Comparison of ENCODE assay signal across 12 mouse cellular contexts in the genomic region with DNA sequence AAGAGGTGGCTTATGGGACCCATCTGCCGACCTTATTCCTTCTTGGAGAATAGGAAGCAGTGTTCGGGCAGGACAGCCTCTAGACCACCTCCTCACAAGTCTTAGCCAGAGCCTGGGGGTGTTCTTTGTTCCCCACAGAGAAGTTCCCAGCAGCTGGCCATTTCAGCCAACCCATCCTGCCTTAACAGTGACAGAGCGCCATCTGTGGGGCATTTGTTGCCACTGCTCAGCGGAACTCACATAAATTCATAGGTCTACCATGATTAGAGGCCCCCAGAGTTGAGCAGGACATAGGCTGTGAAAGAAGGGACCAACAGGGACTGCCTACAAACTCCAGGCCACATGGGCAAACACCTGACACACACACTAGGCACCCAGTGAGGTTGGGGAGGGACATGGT. TPM values are rescaled to one million over a fixed set of nuclear protein-coding genes. Genes with fewer than 3 reads are reported as not detected.
DNase-seq lines count a peak whose midpoint lies in the region; ATAC-seq and TF ChIP-seq lines count a peak whose summit lies in the region.
"Had no signal": no experiment of that assay in that cellular context is flagged by ENCODE, and none has a peak within 500 bp of the region (broad histone marks: within the 10 kb centered on the region; RNA-seq: fewer than 3 reads in every experiment).

No protein-coding gene starts in this region.

- 63% methylated on average over 4 of the region's 4 CpGs for WGBS in intestine, postnatal 0 days
- 47% methylated on average over 4 of the region's 4 CpGs for WGBS in intestine, embryonic 15.5 days
- 59% methylated on average over 4 of the region's 4 CpGs for WGBS in midbrain, postnatal 0 days
- WGBS in midbrain, embryonic 10.5 days: 49% methylated on average over 4 of the region's 4 CpGs
- WGBS in bone marrow, adult 2 months: 52% methylated on average over 4 of the region's 4 CpGs
- 49% methylated on average over 4 of the region's 4 CpGs for WGBS in intestine, embryonic 16.5 days

- TF ChIP-seq POLR2A in bone marrow, adult 2 months (IDR thresholded peaks at IDR 0.05; ENCODE audit: borderline replicate concordance, control insufficient read depth, low read depth, low read length): no peak

- H3K4me2 ChIP-seq in intestine, postnatal 0 days (replicated peaks; ENCODE audit: low read depth): no peak overlapping the region
- no peak overlapping the region for H3K4me2 ChIP-seq in intestine, embryonic 15.5 days (replicated peaks)
- no peak overlapping the region for H3K4me2 ChIP-seq in midbrain, postnatal 0 days (ENCODE audit: low read depth, low read length, poor library complexity, severe bottlenecking)
- no peak overlapping the region for H3K4me2 ChIP-seq in intestine, embryonic 16.5 days (ENCODE audit: low read depth, low read length)
- H3K4me2 ChIP-seq: neural tube, embryonic 13.5 days had no signal

- peak; percentile 64 for TF ChIP-seq CTCF in intestine, postnatal 0 days (IDR thresholded peaks at IDR 0.05; ENCODE audit: low read depth)
- TF ChIP-seq CTCF in midbrain, postnatal 0 days (IDR thresholded peaks at IDR 0.05): peak; percentile 58
- peak; percentile 40 for TF ChIP-seq CTCF in bone marrow, adult 2 months (IDR thresholded peaks at IDR 0.05; ENCODE audit: control insufficient read depth, insufficient read depth, low read length)

- H3K9ac ChIP-seq in intestine, postnatal 0 days (ENCODE audit: low read depth, low read length): no peak overlapping the region
- H3K9ac ChIP-seq in intestine, embryonic 15.5 days: no peak overlapping the region
- H3K9ac ChIP-seq in midbrain, postnatal 0 days (replicated peaks; ENCODE audit: low read length, poor library complexity, severe bottlenecking): no peak overlapping the region
- H3K9ac ChIP-seq in intestine, embryonic 16.5 days (ENCODE audit: low read depth, low read length): no peak overlapping the region
- H3K9ac ChIP-seq: neural tube, embryonic 13.5 days had no signal

- H3K27me3 ChIP-seq in intestine, postnatal 0 days (replicated peaks; ENCODE audit: control insufficient read depth, insufficient read depth, low read length): no peaks in the 10 kb centered on the region
- no peaks in the 10 kb centered on the region for H3K27me3 ChIP-seq in intestine, embryonic 15.5 days (replicated peaks)
- H3K27me3 ChIP-seq in midbrain, postnatal 0 days (ENCODE audit: insufficient read depth, low read length): no peaks in the 10 kb centered on the region
- H3K27me3 ChIP-seq in midbrain, embryonic 10.5 days (ENCODE audit: low read depth, poor library complexity, severe bottlenecking): peaks cover 4% of the 10 kb centered on the region; the same call in 1 of the 2 replicates
- no peaks in the 10 kb centered on the region for H3K27me3 ChIP-seq in intestine, embryonic 16.5 days (replicated peaks; ENCODE audit: control insufficient read depth, insufficient read depth, low read length)

- no peak for DNase-seq in midbrain, postnatal 0 days (ENCODE audit: low spot score)
- no peak for DNase-seq in midbrain, embryonic 10.5 days (ENCODE audit: low spot score)
- peak; percentile 51 for DNase-seq in retina, embryonic 14.5 days (ENCODE audit: low spot score)
- DNase-seq in gastrocnemius, adult 18-20 months (ENCODE audit: low spot score): no peak
- DNase-seq: cerebellum, adult 9-10 months; heart, postnatal 14 days; lung, postnatal 14 days had no signal

- no peak overlapping the region for H3K27ac ChIP-seq in intestine, postnatal 0 days (ENCODE audit: low read depth, low read length)
- no peak overlapping the region for H3K27ac ChIP-seq in intestine, embryonic 15.5 days
- no peak overlapping the region for H3K27ac ChIP-seq in midbrain, postnatal 0 days (ENCODE audit: low read depth, low read length)
- H3K27ac ChIP-seq in midbrain, embryonic 10.5 days (replicated peaks): no peak overlapping the region
- no peak overlapping the region for H3K27ac ChIP-seq in bone marrow, adult 2 months (ENCODE audit: control insufficient read depth, insufficient read depth, low read depth, low read length, poor library complexity)
- H3K27ac ChIP-seq in intestine, embryonic 16.5 days (ENCODE audit: low read length): no peak overlapping the region
- H3K27ac ChIP-seq: neural tube, embryonic 13.5 days had no signal

- no peaks in the 10 kb centered on the region for H3K9me3 ChIP-seq in intestine, postnatal 0 days (ENCODE audit: control insufficient read depth)
- no peaks in the 10 kb centered on the region for H3K9me3 ChIP-seq in intestine, embryonic 15.5 days
- H3K9me3 ChIP-seq in midbrain, postnatal 0 days (ENCODE audit: low read length): no peaks in the 10 kb centered on the region
- H3K9me3 ChIP-seq in midbrain, embryonic 10.5 days (replicated peaks): no peaks in the 10 kb centered on the region
- H3K9me3 ChIP-seq in intestine, embryonic 16.5 days (ENCODE audit: control insufficient read depth, low read length): no peaks in the 10 kb centered on the region
- H3K9me3 ChIP-seq: neural tube, embryonic 13.5 days had no signal

- ATAC-seq in intestine, postnatal 0 days: no peak
- no peak for ATAC-seq in intestine, embryonic 15.5 days
- no peak for ATAC-seq in midbrain, postnatal 0 days (ENCODE audit: low FRiP score)
- no peak for ATAC-seq in intestine, embryonic 16.5 days

- no peak overlapping the region for H3K4me3 ChIP-seq in intestine, postnatal 0 days (ENCODE audit: low read depth, low read length)
- H3K4me3 ChIP-seq in intestine, embryonic 15.5 days (replicated peaks): no peak overlapping the region
- H3K4me3 ChIP-seq in midbrain, postnatal 0 days (ENCODE audit: low read depth, low read length): no peak overlapping the region
- H3K4me3 ChIP-seq in midbrain, embryonic 10.5 days: no peak overlapping the region
- no peak overlapping the region for H3K4me3 ChIP-seq in bone marrow, adult 2 months (replicated peaks; ENCODE audit: control insufficient read depth, low read depth, low read length)
- no peak overlapping the region for H3K4me3 ChIP-seq in intestine, embryonic 16.5 days (ENCODE audit: low read length)
- H3K4me3 ChIP-seq: neural tube, embryonic 13.5 days had no signal

- no peaks in the 10 kb centered on the region for H3K36me3 ChIP-seq in intestine, postnatal 0 days (ENCODE audit: control insufficient read depth, insufficient read depth)
- no peaks in the 10 kb centered on the region for H3K36me3 ChIP-seq in intestine, embryonic 15.5 days
- H3K36me3 ChIP-seq in midbrain, postnatal 0 days (ENCODE audit: insufficient read depth, low read length): peaks cover 30% of the 10 kb centered on the region
- no peaks in the 10 kb centered on the region for H3K36me3 ChIP-seq in midbrain, embryonic 10.5 days
- no peaks in the 10 kb centered on the region for H3K36me3 ChIP-seq in intestine, embryonic 16.5 days (ENCODE audit: control insufficient read depth, insufficient read depth, low read length)
- H3K36me3 ChIP-seq: neural tube, embryonic 13.5 days had no signal

- H3K4me1 ChIP-seq in intestine, postnatal 0 days (replicated peaks; ENCODE audit: control insufficient read depth, insufficient read depth, low read length): no peaks in the 10 kb centered on the region
- no peaks in the 10 kb centered on the region for H3K4me1 ChIP-seq in intestine, embryonic 15.5 days (replicated peaks)
- no peaks in the 10 kb centered on the region for H3K4me1 ChIP-seq in midbrain, postnatal 0 days (ENCODE audit: insufficient read depth, low read length)
- H3K4me1 ChIP-seq in midbrain, embryonic 10.5 days: 0 out of 2 replicates have a peak, but pooled peaks cover 4% of the 10 kb centered on the region
- H3K4me1 ChIP-seq in bone marrow, adult 2 months (ENCODE audit: control insufficient read depth, insufficient read depth, low read length): no peaks in the 10 kb centered on the region
- no peaks in the 10 kb centered on the region for H3K4me1 ChIP-seq in intestine, embryonic 16.5 days (ENCODE audit: control insufficient read depth, insufficient read depth, low read length)

RNA-seq across cellular contexts. Expression of a gene that starts 22.4 kb away (rescaled TPM):
- polyA plus RNA-seq in intestine, postnatal 0 days (2015; fragmentation: Nextera tagmentation; extraction: Ambion mirVana): 4.5 and 4.7 TPM in 2 replicates
- polyA plus RNA-seq in intestine, embryonic 15.5 days (2015; fragmentation: Nextera tagmentation; extraction: Ambion mirVana): 12.7 and 15.6 TPM in 2 replicates
- total RNA-seq in midbrain, postnatal 0 days (2014; rRNA removed): 172 and 180 TPM in 2 replicates
- polyA plus RNA-seq in midbrain, postnatal 0 days (2015; fragmentation: Nextera tagmentation; extraction: Ambion mirVana): 164 and 167 TPM in 2 replicates
- polyA plus RNA-seq in midbrain, embryonic 10.5 days (2016; fragmentation: Nextera tagmentation; extraction: Ambion mirVana): 107 and 159 TPM in 2 replicates
- 0.31 TPM in 1 of 2 replicates, not detected in the other for polyA plus RNA-seq in bone marrow, adult 2 months (2011; ENCODE audit: insufficient read depth, insufficient read length, low replicate concordance, missing spikeins)
- under 1 TPM; 0.16 to 0.17 TPM for total RNA-seq in gastrocnemius, adult 18-20 months (2021)
- polyA plus RNA-seq in intestine, embryonic 16.5 days (2015; fragmentation: Nextera tagmentation; extraction: Ambion mirVana): 10.0 and 11.6 TPM in 2 replicates
